Mouse (Mus musculus) duodenum, adult 2 months (tissue): ENCODE measurements around the gene Rimklb. TPM values are rescaled to one million over a fixed set of nuclear protein-coding genes. Genes with fewer than 3 reads are reported as not detected.

Experiments
- polyA plus RNA-seq: library from polyadenylated mRNA; depleted of rRNA; stranded (reverse); fragments of >200 nt; gene quantifications from 2 replicates; pipeline ENCODE4 v1.2.3, GENCODE M21; 2012; ENCODE audit warnings: low replicate concordance; rRNA removed

The Rimklb gene
- polyA plus RNA-seq: not detected in 2 replicates

DNA sequence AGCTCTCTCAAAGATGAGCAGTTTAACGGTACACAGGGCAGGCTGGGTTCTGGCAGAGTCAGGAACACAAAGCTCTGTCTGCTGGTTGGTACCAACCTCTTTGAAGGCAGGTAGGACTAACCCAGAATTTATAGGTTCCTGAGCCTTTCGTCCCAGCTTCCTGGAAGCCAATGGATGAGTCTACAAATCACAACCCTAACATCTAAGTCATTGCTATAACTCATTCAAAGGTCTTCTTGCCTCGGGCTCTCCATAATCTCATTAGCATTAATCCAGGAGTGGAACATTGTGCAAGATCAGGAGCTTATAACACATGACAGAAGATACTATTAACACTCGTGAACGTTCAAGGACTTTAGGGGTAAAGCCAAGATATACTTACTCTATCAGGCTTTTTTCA is at the start of gene Rimklb:
TSS of gene Rimklb (minus strand) at position 101 of the 400 bp plus-strand sequence.

DNA sequence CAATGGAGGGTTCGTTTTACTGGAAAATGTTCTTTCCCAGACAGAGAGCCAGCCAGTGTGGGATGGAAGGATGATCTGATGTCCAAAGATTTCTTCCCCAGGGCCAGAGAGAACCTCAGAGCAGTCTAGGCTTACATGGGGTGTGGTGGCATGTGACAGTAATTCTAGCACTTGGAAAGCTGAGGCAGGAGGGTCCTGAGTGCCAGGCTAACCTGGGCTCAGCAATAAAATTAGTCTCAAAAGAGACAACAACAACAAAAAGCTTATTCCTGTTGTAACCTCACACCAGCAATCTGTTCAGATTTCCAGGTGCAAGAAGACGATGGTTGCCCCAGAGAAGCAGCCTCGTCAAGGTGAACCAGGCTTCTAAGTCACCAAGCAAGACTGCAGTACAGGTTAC is 7.0 kb upstream of the Rimklb start, which contains the start of gene Mfap5:
TSS of gene Mfap5 (plus strand) at position 301 of the 400 bp plus-strand sequence.

Other genes with a start within 250 kb of the Rimklb start
- gene Klrg1, start 215.9 kb downstream of the Rimklb start, polyA plus RNA-seq: 0.12 TPM in 1 of 2 replicates, not detected in the other
- gene M6pr, start 190.0 kb downstream of the Rimklb start, polyA plus RNA-seq: 16.6 and 19.0 TPM in 2 replicates
- 8.7 and 19.4 TPM in 2 replicates for gene Phc1, start 158.2 kb downstream of the Rimklb start, polyA plus RNA-seq
- gene Mfap5, start 7.1 kb upstream of the Rimklb start, polyA plus RNA-seq: 9.8 and 15.8 TPM in 2 replicates
- gene Aicda, start 55.0 kb upstream of the Rimklb start, polyA plus RNA-seq: 0.17 TPM in 1 of 2 replicates, not detected in the other
- 4.8 and 6.3 TPM in 2 replicates for gene Apobec1, start 103.7 kb upstream of the Rimklb start, polyA plus RNA-seq
- gene Gdf3, start 111.3 kb upstream of the Rimklb start, polyA plus RNA-seq: 0.12 and 0.20 TPM in 2 replicates
- gene Dppa3, start 127.6 kb upstream of the Rimklb start, polyA plus RNA-seq: not detected in 2 replicates
- 0.05 TPM in 1 of 2 replicates, not detected in the other for gene Nanog, start 208.7 kb upstream of the Rimklb start, polyA plus RNA-seq